Mouse (Mus musculus): ENCODE measurements around the gene Spi1. TPM values are rescaled to one million over a fixed set of nuclear protein-coding genes. Genes with fewer than 3 reads are reported as not detected.
A peak's percentile ranks its signal among the peaks of the same experiment; 100 is the strongest.
"Not testable (repeated sequence)": the region's sequence is repeated elsewhere in the genome, so short reads cannot be mapped to it uniquely, and the experiment has no call there.

Spi1 gene
- total and polyA plus RNA-seq, 2 experiments from 2014 or later = 3.9 to 5.1 TPM

DNA sequence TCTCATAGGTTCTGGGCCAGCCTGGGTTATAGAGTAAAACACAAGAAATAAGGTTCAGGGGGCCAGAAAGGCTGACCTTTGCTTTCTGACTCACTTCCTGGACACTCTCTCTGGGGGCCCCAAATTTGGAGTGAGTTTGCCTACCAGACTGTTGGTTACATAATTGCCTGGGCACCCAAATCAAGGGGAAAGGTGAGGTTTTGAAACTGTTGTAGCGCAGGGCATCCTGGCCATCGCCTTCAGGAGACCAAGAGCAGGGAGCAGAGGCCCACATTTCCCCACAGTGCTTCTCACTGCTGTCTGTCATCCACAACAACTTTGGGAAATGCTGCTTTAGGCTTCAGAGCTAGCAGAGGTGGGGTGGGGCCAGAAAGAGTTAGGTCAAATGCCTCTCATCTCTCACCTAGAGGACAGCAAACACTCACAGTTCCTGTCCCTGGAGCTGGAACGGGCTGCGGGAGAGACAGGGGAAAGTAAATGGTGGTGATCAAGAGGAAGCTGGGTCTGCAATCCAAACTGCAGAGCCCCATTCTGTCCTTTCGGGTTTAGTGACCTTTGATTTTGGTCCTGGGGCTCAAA lies 27.7 kb downstream of the Spi1 start:
- no peak for TF ChIP-seq CTCF (IDR thresholded peaks at IDR 0.05; ENCODE audit: low read depth)
- Histone ChIP-seq H3K36me3 (ENCODE audit: insufficient read depth) (no peaks in the 10 kb centered on the region), H3K9me3 (ENCODE audit: low read length) (no peaks in the 10 kb centered on the region), H3K27ac (ENCODE audit: low read depth, low read length) (no peak overlapping the region), H3K4me2 (ENCODE audit: low read depth) (no peak overlapping the region), H3K27me3 (ENCODE audit: insufficient read depth, low read length) (no peaks in the 10 kb centered on the region), H3K9ac (no peak overlapping the region), H3K4me1 (ENCODE audit: insufficient read depth) (no peaks in the 10 kb centered on the region), H3K4me3 (ENCODE audit: low read depth, low read length) (no peak overlapping the region)
- WGBS = 94% methylated on average over 5 of the region's 5 CpGs
- ATAC-seq (no peak), DNase-seq (no peak)

DNA sequence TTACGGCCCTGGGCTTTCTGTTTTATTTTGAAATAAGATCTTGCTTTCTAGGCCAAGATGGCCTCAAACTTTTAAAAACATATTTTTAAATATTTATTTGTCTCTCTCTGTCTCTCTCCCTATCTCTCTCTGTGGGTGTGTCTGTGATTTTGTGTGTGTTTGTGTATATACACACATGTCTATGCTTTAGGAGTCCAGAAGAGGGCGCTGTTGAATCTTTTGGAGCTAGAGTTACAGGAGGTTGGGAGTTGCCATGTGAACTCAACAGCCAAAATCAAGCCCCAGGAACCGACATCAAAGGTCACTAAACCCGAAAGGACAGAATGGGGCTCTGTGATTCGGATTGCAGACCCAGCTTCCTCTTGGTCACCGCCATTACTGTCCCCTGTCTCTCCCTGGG lies 28.2 kb downstream of the Spi1 start:
- no peak overlapping the region for H3K4me3 ChIP-seq (ENCODE audit: low read depth, low read length)
- WGBS = 77% methylated on average over 6 of the region's 6 CpGs
- H3K27ac ChIP-seq (ENCODE audit: low read depth, low read length) = no peak overlapping the region
- no peak overlapping the region for H3K4me2 ChIP-seq (ENCODE audit: low read depth)
- no peak for DNase-seq
- H3K36me3 ChIP-seq (ENCODE audit: insufficient read depth) = no peaks in the 10 kb centered on the region
- ATAC-seq = no peak
- no peaks in the 10 kb centered on the region for H3K4me1 ChIP-seq (ENCODE audit: insufficient read depth)
- no peaks in the 10 kb centered on the region for H3K9me3 ChIP-seq (ENCODE audit: low read length)
- peaks cover 2% of the 10 kb centered on the region; the same call in 1 of the 2 replicates for H3K27me3 ChIP-seq (ENCODE audit: insufficient read depth, low read length)
- no peak overlapping the region for H3K9ac ChIP-seq
- no peak for TF ChIP-seq CTCF (IDR thresholded peaks at IDR 0.05; ENCODE audit: low read depth)

GRCm38 (mm10) chr2:91111832-91112231 lies 29.6 kb downstream of the Spi1 start:
- not testable (repeated sequence) for ATAC-seq; H3K27me3 ChIP-seq (ENCODE audit: insufficient read depth, low read length); DNase-seq; H3K4me1 ChIP-seq (ENCODE audit: insufficient read depth); H3K4me2 ChIP-seq (ENCODE audit: low read depth); H3K36me3 ChIP-seq (ENCODE audit: insufficient read depth); H3K4me3 ChIP-seq (ENCODE audit: low read depth, low read length); H3K27ac ChIP-seq (ENCODE audit: low read depth, low read length); H3K9me3 ChIP-seq (ENCODE audit: low read length); H3K9ac ChIP-seq
- WGBS = 94% methylated on average over 3 of the region's 3 CpGs

DNA sequence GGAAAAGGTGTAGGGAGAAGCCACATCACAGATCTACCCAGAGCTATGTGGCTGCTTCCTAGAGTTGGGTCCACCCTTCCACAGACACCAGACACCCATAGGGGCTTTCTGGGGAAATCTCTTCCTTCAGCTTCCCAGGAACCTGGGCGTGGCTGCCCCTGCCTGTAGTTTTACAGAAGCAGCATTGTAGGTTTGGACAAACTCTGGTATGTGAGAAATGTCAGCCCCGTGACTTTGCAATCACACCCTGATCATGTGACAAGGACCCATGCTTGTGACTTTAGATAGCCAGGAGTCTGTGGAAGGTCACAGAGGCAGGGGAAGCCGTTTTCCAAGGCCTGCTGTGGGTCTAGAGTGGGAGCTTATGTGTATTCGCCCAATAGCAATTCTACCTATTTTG lies 30.3 kb downstream of the Spi1 start:
- no peaks in the 10 kb centered on the region for H3K36me3 ChIP-seq (ENCODE audit: insufficient read depth)
- 62% methylated on average over 4 of the region's 4 CpGs for WGBS
- DNase-seq = no peak
- H3K27me3 ChIP-seq (ENCODE audit: insufficient read depth, low read length) = peaks cover 4% of the 10 kb centered on the region; the same call in 1 of the 2 replicates
- no peaks in the 10 kb centered on the region for H3K4me1 ChIP-seq (ENCODE audit: insufficient read depth)
- no peak overlapping the region for H3K9ac ChIP-seq
- no peak for TF ChIP-seq CTCF (IDR thresholded peaks at IDR 0.05; ENCODE audit: low read depth)
- no peak for ATAC-seq
- no peak overlapping the region for H3K27ac ChIP-seq (ENCODE audit: low read depth, low read length)
- H3K4me2 ChIP-seq (ENCODE audit: low read depth) = no peak overlapping the region
- no peaks in the 10 kb centered on the region for H3K9me3 ChIP-seq (ENCODE audit: low read length)
- no peak overlapping the region for H3K4me3 ChIP-seq (ENCODE audit: low read depth, low read length)

- no peak overlapping the region for H3K4me2 ChIP-seq (ENCODE audit: low read depth)
- WGBS = 82% methylated on average over 10 of the region's 10 CpGs
- H3K4me3 ChIP-seq (ENCODE audit: low read depth, low read length) = no peak overlapping the region
- peaks cover 4% of the 10 kb centered on the region; the same call in 1 of the 2 replicates for H3K27me3 ChIP-seq (ENCODE audit: insufficient read depth, low read length)
- ATAC-seq (no peak), DNase-seq (no peak)
- no peak overlapping the region for H3K27ac ChIP-seq (ENCODE audit: low read depth, low read length)
- H3K4me1 ChIP-seq (ENCODE audit: insufficient read depth) = no peaks in the 10 kb centered on the region
- no peaks in the 10 kb centered on the region for H3K36me3 ChIP-seq (ENCODE audit: insufficient read depth)
- no peaks in the 10 kb centered on the region for H3K9me3 ChIP-seq (ENCODE audit: low read length)
- no peak overlapping the region for H3K9ac ChIP-seq
- no peak for TF ChIP-seq CTCF (IDR thresholded peaks at IDR 0.05; ENCODE audit: low read depth)
Observed at GRCm38 (mm10) chr2:91113334-91113733, 31.1 kb downstream of the Spi1 start.

- no peaks in the 10 kb centered on the region for H3K36me3 ChIP-seq (ENCODE audit: insufficient read depth)
- H3K9ac ChIP-seq = no peak overlapping the region
- H3K4me1 ChIP-seq (ENCODE audit: insufficient read depth) = no peaks in the 10 kb centered on the region
- no peak for ATAC-seq
- no peak for DNase-seq
- H3K27me3 ChIP-seq (ENCODE audit: insufficient read depth, low read length) = peaks cover 4% of the 10 kb centered on the region; the same call in 1 of the 2 replicates
- TF ChIP-seq CTCF (IDR thresholded peaks at IDR 0.05; ENCODE audit: low read depth) = no peak
- no peak overlapping the region for H3K27ac ChIP-seq (ENCODE audit: low read depth, low read length)
- WGBS = 71% methylated on average over 6 of the region's 6 CpGs
- no peak overlapping the region for H3K4me2 ChIP-seq (ENCODE audit: low read depth)
- H3K9me3 ChIP-seq (ENCODE audit: low read length) = no peaks in the 10 kb centered on the region
- no peak overlapping the region for H3K4me3 ChIP-seq (ENCODE audit: low read depth, low read length)
Observed at GRCm38 (mm10) chr2:91113852-91114251, 31.7 kb downstream of the Spi1 start.

DNA sequence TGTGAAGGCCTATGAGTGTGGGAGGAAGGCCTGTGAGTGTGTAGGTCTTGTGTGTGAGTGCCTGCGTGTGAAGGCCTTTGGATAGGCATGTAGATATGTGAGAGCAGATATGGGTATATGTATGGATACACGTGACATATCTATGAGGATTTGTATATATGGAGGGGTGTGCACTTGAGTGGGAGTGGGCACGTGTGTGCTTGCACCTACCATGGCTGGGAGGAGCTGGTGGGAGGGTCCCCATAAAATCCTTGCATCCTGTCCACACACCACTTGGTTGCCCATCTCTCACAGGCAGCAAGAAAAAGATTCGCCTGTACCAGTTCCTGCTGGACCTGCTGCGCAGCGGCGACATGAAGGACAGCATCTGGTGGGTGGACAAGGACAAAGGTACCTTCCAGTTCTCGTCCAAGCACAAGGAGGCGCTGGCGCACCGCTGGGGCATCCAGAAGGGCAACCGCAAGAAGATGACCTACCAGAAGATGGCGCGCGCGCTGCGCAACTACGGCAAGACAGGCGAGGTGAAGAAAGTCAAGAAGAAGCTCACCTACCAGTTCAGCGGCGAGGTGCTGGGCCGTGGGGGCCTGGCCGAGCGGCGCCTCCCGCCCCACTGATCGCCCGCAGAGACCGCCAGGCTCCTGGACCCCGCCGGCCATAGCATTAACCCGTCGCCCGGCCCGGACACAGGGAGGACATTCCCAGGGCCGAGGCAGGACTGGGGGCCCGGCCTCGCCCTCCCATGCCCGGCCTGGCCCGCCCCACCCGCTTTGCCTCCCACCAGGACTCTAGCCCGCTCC lies 32.8 kb downstream of the Spi1 start:
- Histone ChIP-seq H3K27me3 (ENCODE audit: insufficient read depth, low read length) (peaks cover 4% of the 10 kb centered on the region; the same call in 1 of the 2 replicates), H3K9ac (0 out of 2 replicates have a peak overlapping the region, but pooled peaks have one; percentile 18), H3K4me2 (ENCODE audit: low read depth) (peak overlapping the region; percentile 47), H3K4me1 (ENCODE audit: insufficient read depth) (no peaks in the 10 kb centered on the region), H3K27ac (ENCODE audit: low read depth, low read length) (no peak overlapping the region), H3K4me3 (ENCODE audit: low read depth, low read length) (peak overlapping the region; percentile 27), H3K36me3 (ENCODE audit: insufficient read depth) (no peaks in the 10 kb centered on the region), H3K9me3 (ENCODE audit: low read length) (no peaks in the 10 kb centered on the region)
- peak; percentile 92 for TF ChIP-seq CTCF (IDR thresholded peaks at IDR 0.05; ENCODE audit: low read depth)
- ATAC-seq (peak; percentile 67), DNase-seq (peak; percentile 72)
- 7% methylated on average over 42 of the region's 42 CpGs for WGBS

Data from forebrain, postnatal 0 days (tissue).